Mouse (Mus musculus) urinary bladder, adult 18-20 months (tissue): ENCODE measurements around the gene Pde10a.
"Not testable (repeated sequence)": the region's sequence is repeated elsewhere in the genome, so short reads cannot be mapped to it uniquely, and the experiment has no call there.

Experiments
- DNase-seq, 2 experiments: peaks; one replicate each; pipeline ENCODE4 v3.0.0; 2022; ENCODE audit warnings: low spot score in 2 of 2, mixed read lengths in 2 of 2

Gene Pde10a

DNA sequence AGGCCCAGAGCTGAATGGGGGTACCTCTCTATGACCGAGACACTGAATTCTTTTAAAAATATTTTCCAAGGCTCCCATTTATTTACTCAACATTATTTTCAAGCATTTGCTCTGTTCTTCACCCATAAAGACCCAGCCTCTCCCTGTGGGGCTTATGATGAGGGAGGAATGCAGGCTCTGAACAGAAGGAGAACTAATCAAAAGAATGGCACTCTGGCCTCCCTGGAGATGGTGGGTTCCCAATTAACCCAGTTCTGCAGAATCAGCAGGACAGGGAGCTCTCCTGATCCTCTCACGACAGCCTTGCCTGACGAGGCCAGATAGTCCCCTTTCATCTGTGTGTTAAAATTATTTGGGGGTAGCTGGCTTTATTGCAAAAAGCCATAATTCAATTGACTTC, 117.2 kb downstream of the Pde10a start:
- DNase-seq = no peak

DNA sequence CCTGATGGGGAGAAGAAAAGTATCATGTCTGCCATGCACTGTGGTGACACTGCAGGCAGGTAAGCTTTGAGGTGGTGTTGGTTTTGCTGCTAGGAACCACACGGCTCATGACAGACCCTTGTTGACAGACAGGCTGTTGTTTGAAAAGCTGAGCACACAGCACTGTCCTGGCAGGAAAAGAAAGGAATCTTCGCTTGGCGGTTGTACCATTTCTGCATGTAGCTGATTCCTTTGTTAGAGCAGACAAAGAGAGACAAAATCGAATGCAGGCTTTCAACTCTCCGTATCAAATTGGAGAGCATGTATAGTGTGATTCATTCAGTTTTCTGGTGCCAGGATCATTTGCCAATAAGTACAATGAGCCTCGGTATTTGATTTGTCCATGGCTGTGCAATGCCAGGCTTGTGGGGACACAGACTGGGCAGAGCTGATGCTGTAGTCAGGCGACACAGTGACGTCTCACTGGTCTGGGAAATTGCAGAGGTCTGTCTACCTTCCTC, 122.2 kb downstream of the Pde10a start:
- DNase-seq = no peak

DNA sequence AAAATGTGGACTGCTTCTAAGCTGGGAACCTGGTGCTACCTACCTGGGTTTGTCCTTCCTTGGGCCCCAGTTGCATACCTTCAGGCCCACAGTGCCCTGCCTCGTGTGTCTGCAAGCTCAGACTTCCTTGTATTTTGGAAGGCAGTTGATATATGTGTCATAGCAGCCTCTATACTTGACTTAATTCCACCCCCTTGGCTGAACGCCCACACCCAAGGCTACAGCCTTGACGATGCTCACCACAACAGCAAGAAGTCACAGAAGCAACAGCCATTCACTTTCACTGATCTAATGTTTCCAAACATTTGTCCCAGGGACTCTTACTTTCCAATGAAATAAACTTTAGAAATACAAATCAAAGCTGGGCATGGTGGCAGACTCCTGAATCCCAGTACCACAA, 123.1 kb downstream of the Pde10a start:
- no peak for DNase-seq

DNA sequence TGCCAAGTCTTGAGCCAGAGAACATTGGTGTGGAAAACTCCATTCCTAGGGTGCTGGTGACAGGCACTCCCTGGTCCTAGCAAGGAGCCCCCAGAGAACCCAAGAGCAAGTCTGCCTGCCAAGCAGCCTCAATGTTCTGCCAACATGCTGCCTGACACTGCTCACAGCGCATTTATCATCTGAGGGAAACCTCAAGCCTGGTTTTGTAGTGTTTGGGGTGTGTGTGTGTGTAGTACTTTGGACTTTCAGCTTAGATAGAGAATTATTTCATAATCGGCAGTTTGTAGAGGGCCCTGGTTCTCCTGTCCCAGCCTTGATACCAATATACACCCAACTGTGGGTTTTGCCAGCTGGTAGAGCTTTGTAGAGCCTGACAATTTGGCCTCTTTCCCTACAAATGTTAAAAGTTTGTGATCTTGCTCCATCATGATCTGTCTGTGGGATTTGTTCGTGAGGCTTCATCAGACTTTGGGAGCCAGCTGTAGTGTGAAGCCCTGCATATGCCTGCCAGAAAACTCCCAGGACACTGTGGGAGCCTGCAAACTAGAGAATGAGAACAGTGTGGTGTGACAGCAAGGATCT, 127.6 kb downstream of the Pde10a start:
- no peak for DNase-seq

DNA sequence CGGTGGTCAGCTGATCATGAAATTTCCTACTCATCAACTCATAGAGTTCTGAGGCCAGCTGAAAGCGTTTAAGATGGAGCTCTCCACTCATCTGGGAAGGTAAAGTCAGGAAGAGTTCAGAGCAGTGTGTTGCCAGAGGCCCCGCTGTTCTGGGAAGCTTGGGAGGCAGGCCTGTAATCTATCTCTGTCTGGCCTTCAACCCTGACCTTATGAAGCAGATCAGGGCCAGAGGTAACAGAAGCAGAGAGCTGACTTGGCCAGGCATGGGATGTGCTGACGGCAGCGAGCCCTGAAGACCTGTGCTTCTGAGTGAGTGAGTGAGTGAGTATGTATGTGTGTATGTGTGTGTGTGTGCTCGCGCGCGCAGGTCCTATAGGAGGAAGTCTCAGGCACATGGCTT, 132.5 kb downstream of the Pde10a start:
- DNase-seq = no peak

DNA sequence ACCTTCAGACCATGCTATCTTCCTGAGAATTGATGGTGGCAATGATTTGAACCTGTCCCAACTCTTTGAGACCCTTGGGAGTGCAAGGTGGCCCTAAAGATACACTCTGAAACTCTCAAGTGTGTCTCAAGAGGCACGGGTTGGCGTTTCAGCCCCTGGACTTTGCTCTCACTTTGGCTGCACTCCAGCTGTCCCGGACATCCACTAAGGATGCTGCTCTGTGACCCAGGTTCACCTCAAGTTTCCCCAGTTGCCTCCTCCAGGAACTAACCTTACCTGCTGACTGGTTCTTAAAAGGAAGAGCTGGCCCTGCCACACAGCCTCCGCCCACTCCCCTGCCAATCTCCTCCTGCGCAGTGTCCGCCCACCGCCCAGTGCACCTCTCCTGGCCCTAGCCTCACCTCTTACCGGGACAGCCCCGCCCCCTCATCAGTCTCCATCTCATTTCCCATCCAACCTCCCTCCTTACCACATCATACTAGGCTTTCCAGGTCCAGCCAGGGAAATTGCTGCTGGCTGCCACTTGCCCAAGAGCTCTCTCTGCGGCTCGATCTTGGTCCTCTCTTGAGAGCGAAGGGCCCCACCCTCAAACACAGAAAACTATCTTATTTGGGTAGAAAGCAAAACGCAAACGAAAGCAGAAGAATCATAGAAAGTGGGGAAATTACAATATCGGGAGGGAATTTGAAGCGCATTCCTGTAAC, 133.7 kb downstream of the Pde10a start:
- no peak for DNase-seq

DNA sequence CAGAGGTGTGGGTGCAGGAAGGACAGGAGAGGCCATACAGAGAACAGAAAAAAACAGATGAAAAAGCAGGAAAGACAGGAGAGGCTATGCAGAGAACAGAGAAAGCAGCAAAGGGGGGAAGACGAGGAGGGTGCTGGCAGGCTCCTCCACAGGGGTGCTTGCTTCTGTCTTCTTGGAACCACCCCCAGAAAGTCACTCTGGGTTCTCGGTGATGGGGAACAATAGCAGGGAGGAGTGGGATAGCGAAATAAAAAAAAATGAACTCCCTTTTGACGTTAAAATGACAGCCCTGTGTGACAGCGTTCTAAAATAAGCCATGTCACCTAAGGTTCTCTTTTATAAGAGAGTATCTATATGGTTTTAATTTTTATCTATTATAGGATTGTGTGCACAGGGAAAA, 141.7 kb downstream of the Pde10a start:
- DNase-seq = no peak

DNA sequence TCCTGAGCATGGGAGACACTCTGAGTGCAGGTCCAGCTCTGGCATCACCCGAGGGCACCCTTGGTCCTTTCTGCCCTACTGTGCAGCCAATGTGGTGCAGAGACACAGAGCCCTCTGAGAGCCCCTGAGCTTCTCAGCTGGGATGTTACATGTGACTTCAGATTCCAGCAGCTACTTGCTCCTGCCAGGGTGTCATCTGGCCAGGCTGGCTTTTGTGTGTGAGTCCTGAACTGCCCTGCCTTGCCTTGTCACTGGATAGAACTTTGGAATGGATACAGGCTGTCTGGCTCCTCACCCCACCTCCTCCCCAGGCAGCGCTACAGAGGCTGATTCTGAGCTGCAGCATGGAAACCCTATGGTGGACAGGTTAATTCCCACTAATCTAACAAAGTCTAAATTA, 149.5 kb downstream of the Pde10a start:
- DNase-seq = no peak

DNA sequence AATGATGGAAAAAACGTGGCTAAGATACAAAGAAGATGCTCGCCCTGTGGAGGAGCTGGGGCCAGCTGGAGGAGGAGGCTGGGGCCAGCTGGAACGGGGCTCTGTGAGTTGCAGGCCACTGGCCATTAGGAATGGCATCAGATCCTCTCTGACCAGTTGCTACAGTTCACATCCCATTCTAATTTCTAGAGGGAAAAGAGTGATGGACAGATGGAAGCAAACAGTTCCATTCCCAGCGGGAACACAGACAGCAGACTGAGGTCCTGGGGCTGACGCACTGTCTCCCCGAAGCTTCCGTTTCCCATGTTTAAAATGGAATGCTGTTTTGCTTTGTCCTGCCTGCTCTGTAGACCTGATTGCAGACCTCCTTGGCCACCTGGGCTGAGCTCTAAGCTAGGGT, 161.2 kb downstream of the Pde10a start:
- no peak for DNase-seq

DNA sequence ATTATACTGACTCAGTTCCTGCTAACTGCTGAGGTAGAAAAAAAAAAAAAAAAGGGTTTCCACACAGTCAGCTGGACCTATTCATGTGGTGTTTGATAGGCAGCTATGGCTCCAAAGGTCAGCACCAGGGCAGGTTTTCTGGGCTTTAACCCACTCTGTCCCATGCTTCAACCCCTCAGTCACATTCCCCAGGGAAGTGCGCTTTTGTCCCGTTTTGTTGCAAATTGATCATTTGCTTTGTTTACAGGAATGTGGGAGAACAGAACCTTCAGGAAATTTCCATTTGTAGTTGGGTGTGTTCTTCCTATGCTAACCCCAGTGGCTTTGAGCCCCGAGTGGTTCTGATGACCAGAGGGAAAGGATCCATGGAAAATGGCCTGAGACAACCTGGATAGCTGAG, 162.9 kb downstream of the Pde10a start:
- no peak for DNase-seq

DNA sequence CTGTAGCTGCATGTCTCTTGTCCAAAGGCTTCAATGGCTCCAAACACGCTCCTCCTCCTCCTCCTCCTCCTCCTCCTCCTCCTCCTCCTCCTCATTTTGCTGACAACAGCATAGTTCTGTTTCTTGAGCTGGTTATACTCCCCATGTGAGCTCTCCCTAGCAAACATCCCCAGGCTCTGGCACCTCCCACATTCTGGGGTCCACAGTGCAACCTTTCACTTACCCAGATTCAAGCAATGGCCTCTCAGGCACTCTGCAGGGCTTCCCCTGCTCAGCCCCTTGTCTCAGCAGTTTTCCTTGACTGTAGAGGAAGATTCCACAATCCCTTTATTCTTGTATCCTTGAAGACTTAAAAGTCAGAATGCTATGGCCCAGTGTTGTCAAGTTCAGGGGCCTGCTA, 173.1 kb downstream of the Pde10a start:
- DNase-seq = no peak

DNA sequence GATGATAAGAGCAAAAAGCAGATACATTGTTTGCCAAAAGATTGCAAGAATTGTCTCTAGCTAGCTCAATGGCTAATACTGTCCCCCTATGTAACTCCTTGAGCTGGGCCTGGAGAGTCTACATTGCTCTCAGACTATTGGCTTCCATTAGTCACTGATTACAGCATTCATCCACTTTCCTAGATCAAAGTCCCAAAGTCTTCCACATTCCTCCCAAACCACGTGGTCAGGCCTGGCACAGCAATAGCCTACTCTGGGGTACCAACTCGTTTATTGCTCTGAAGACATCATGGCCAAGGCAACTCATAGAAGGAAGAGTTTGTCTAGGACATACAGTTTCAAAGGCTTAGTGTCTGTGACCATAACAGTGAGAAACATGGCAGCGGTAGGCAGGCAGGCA, 173.6 kb downstream of the Pde10a start:
- DNase-seq = no peak

DNA sequence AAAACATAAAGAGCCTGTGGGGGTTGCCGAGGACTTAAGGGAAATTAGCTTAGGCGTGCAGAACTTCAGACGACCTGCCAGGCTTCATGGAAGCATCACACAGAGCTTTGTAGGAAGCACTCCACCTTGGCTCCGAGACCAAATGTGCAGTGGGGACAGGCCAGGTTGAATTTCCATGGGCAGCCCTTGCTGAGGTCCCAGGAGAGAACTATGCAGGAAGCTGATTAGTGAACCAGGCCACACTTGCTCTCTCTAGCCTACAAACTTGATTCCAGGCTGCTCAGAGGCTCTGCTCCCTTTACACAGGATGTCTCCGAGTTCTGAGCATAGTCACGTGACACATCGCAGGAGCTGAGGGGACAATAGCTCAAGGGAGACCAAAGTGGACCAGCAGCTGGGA, 175.9 kb downstream of the Pde10a start:
- no peak for DNase-seq

DNA sequence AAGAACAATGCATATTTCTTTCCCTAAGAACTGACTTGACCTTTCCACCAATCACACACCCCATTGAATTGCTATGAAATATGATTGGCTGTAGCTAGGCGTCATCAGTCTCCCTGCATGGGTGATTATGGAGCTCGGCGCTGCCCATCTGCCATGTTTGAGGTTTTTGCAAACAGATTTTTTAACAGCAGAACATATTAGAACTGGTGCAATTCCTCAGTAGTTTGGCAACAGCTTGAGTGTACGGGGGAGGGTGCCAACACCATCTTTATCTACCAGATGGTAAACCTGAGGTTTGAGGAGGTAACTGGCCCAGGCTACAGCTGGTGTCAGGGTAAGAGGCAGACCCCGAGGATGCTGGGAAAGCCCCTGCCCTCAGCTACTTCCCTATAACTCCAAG, 177.3 kb downstream of the Pde10a start:
- DNase-seq = no peak

DNA sequence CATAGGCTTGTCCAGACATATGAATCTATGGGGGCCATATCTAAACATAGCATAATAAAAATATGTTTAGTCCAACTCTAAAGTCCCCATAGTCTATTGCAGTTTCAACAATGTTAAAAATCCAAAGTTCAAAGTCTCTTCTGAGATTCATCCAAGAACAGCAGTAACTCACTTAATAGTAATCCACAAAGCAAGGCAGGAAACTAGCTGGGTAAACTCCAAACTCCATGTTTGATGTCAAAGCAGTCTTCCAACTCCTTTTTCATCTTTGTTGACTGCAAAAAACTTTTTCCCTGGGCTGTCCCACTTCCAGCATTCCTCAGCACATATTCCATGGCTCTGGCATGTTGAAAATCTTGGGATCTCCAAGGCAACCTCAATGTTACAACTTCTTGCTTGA, 182.8 kb downstream of the Pde10a start:
- no peak for DNase-seq

DNA sequence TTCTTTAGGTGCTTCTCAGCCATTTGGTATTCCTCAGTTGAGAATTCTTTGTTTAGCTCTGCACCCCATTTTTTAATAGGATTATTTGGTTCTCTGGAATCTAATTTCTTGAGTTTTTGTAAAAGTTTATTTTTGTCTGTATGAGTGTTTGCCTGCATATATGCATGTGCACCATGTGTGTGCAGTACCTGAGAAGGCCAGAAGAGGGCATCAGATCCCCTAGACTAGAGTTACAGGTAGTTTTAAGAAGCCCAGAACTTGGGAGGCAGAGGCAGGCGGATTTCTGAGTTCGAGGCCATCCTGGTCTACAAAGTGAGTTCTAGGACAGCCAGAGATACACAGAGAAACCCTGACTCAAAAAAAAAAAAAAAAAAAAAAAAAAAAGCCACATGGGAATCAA, 187.6 kb downstream of the Pde10a start:
- not testable (repeated sequence) for DNase-seq

DNA sequence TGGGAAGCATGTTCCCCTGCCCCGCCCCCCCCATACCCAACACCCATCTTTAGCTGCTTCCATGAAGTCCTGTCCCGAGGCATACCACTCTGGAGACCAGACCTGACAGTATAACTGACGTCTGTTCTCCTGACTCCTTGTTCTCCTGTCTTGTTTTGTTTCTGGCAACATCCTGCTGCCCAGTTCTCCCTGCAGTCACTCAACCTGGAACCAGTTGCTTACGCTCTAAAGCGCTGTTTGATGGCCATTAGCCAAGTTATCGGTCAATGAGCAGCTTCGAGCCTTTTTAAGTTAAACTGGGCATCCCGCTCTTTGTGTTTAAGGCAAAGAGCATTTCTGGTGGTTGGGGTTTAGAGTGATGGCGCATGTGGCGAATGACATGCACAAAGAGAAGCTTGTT, 195.8 kb downstream of the Pde10a start:
- no peak for DNase-seq

DNA sequence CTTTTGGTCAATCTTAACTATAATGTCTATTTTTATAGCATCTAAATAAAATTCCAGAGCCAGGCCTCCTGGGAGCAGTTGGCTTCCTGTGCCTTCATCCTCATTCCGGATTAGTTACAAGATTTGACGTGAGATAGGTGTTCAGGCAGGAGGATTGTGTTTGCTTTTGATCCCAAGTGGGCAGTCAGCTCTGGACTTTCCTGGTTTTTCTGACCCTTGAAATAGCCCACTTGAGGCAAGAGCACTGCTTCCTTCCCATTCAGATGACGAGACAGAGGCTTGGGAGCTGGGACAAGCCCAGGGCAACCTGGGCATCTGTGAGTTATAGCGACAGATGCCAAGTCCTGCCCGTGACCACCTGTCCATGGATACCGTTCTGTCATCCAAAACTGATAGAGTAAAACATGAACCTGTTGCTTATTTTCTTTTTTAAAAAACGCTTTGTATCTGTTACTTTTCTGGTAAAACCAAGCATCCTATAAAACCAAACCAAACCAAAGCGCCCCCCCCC, 199.3 kb downstream of the Pde10a start:
- no peak for DNase-seq

DNA sequence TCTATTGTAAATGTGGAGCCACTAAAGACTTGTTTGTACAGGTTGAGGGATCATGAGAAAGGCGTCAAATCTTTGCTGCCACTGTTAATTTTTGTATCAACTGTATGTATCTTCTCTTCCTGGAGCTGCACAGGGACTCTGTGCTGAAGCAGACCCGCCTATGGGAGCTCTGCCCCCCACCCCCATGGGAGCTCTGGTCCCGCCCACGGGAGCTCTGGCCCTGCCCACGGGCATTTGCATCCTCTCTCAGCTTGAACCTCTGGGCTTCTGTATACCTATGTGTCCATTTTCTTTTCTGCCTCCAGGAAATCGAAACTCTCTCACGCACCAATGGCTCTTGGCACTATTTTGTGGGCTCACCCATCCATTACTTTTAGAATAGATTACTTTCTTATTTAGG, 203.5 kb downstream of the Pde10a start:
- DNase-seq = no peak

DNA sequence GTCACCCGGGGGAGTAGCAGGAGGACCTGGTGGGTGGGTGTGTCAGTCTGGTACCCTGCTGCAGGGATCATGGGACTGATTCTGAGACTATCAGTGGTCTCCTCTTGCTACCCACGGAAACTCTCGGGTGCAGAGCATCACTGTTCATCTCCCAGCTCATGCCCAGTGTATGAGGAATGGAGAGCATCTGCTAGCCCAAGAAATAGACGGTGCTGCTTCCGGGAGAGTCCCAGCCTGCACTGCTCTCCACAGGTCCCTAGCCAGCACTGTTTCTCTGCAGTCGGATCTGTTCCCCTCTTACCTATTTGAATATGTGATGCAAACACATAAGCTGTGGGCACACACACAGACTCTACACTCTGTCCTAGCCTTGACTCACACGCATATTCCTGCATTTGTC, 204.6 kb downstream of the Pde10a start:
- no peak for DNase-seq

DNA sequence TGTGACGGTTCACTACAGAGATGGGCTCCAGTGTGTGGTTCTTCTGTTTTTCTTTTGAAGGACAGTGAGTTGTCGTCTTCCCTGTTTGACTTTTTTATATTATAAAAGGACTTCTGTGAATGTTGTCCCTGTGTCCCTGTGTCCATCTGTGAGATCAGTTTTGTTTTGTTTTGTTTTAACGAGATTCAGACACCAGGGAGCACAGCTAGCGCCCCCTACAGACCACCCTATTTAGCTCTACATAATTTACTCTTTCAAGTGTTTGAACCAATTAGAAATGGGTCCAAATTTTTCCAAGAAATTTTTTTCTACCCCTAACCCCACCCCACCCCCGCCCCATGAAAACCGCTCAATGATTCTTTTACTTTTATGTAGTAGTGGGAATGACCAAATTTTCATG, 205.9 kb downstream of the Pde10a start:
- no peak for DNase-seq

DNA sequence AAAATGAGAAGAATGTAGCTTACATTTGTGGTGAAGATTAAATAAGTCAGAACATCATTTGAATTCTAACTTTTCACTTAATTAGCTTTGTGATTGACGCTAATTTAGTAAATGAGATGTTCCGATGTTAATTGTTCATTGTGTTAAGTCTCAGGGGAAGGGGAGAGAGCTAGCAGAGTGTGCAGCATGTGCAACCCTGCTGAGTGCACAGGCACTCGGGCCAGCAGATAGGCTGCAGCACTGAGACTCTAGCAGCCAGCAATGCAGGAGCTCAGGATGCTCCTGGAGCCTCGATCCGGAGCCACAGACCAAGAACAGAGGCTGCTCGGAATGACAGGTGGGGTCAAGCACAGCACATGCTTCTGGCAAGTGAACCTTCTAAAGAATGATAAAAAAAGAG, 211.1 kb downstream of the Pde10a start:
- no peak for DNase-seq

DNA sequence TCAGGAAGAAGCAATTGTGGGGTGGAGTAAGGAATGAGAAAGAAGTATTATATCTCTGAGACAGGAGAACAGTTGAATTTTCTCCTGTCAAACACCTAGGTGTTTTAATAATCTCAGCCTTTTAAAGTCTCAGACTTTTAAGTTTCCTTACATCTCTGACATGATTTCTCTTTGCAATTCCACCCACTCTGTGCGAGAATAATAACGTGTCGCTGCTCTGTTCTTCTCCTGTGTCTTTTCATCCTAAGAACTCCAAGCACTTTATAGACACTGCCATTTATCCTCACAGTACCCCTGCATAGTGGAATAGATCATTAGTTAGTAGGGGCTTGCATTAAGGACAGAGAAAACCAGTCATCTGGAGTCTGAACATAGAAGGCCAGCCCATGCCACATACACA, 217.6 kb downstream of the Pde10a start:
- DNase-seq = no peak

DNA sequence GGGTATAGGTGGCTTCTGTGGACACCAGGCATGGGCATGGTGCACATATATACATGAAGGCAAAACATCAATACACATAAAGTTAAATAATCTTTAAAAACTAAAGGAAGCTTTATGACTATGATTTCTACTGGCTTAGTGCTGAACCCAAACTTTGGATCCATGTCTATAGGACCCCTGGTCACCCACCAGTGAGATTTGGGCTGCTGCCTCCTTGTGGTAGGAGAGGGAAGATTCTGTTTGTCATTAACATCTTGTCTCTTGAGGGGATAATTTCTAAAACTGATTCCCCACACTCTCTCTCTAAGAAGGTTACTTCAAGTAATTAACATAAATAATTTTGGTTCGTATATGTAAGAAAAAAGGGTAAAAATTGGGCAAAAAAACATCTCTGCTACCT, 220.2 kb downstream of the Pde10a start:
- DNase-seq = no peak
